Mouse (Mus musculus): ENCODE measurements around the gene Rhog. TPM values are rescaled to one million over a fixed set of nuclear protein-coding genes. Genes with fewer than 3 reads are reported as not detected.
A peak's percentile ranks its signal among the peaks of the same experiment; 100 is the strongest.

Rhog gene
- total and polyA plus RNA-seq, 2 experiments from 2014 or later: 17.0 to 22.1 TPM

DNA sequence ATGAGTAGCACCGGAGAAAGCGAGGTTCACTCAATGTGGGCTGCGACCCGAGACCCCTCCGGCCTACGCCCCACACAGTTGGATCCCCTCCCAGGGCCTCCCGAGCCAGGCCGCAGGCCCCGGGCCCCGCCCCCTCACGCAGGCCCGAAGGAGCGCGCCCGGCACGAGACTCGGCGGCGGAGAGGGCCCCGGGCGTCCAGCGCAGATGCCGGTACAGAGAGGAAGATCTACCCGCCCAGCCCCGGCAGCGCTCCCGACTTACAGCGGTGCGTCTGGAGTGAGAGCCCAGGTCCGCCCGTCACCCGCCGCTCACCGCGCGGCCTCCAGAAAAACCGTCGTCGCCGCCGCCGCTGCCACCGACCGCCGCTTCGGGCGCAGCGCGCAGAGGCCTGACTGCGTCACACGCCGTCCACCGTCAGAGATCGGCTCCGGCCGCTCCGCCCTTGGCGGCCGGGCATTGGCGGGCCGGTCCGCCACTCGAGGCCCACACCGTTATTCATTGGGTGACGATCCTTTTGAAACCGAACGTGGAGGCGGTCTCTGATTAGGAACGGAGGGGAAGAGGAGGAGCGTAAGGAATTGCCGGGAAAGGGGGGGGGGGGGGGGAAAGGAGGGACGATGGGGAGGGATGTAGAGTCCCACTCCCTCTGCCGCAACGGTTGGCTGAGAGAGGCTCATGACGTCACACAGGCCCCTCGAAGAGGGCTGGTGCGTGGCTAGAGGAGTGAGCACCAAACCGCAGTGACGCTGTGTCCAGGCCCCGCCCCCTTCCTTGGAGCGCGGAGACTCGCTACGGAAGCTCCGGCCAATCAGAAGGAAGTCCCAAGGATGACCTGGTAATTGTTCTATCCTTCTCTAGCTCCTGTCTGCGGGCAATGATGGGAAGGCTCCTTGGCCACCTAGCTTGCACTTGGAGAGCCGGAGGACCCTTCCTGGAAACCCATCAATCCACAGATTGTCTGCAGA is 45.8 kb downstream of the Rhog start, which contains the start of the genes Nup98 and Pgap2:
TSS of gene Nup98 (minus strand) at position 421 of the 966 bp plus-strand sequence.
TSS of gene Pgap2 (plus strand) at position 453 of the 966 bp plus-strand sequence.
- H3K27ac ChIP-seq: peak within 1 kb of the TSS; percentile 93
- H3K9ac ChIP-seq (replicated peaks; ENCODE audit: low read length): peak within 1 kb of the TSS; percentile 79
- under 1% methylated on average over 72 of the region's 87 CpGs for WGBS
- peaks cover 3% of the 10 kb centered on the region; the same call in 1 of the 2 replicates for H3K4me1 ChIP-seq (ENCODE audit: insufficient read depth, low read length)
- H3K4me3 ChIP-seq (ENCODE audit: low read length): peak within 1 kb of the TSS; percentile 78
- DNase-seq (ENCODE audit: low spot score): peak; percentile 100
- H3K9me3 ChIP-seq (ENCODE audit: low read length): no peaks in the 10 kb centered on the region
- H3K4me2 ChIP-seq (ENCODE audit: low read depth, low read length): peak within 1 kb of the TSS; percentile 87
- H3K27me3 ChIP-seq (ENCODE audit: insufficient read depth, low read length): no peaks in the 10 kb centered on the region
- peak; percentile 99 for ATAC-seq
- peak; percentile 30; the same call in 1 of the 2 replicates for TF ChIP-seq CTCF (IDR thresholded peaks at IDR 0.05; ENCODE audit: low read depth)
- H3K36me3 ChIP-seq (ENCODE audit: insufficient read depth, low read length): no peaks in the 10 kb centered on the region

DNA sequence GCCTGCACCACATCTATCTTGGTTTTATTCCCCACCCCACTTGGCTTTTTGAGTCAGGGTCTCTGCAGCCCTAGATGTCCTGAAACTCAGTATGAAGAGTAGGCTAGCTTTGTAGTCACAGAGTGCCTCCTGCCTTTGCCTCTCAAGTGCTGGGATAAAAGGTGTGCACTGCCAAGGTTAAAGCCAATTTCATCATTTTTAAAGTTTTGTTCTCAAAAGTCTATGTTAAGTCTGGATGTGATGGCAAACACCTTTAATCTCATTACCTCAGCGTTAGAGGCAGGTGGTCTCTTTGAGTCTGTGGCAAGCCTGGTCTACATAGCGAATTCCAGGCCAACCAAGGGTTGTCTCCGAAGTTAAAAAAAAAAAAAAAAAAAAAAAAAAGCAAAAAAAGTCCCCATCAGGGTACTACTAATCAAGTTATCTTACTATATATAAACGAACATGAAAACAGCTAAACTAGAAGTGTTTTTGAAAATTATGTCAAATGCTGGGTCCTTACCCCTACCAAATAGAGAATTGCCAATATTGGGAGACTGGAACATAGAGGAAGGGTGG is 47.0 kb downstream of the Rhog start:
- peak overlapping the region; percentile 87 for H3K4me2 ChIP-seq (ENCODE audit: low read depth, low read length)
- H3K27me3 ChIP-seq (ENCODE audit: insufficient read depth, low read length): no peaks in the 10 kb centered on the region
- peaks cover 3% of the 10 kb centered on the region; the same call in 1 of the 2 replicates for H3K4me1 ChIP-seq (ENCODE audit: insufficient read depth, low read length)
- no peaks in the 10 kb centered on the region for H3K36me3 ChIP-seq (ENCODE audit: insufficient read depth, low read length)
- ATAC-seq: no peak
- no peak for TF ChIP-seq CTCF (IDR thresholded peaks at IDR 0.05; ENCODE audit: low read depth)
- peak overlapping the region; percentile 79 for H3K9ac ChIP-seq (replicated peaks; ENCODE audit: low read length)
- no peak for DNase-seq (ENCODE audit: low spot score)
- peak overlapping the region; percentile 78 for H3K4me3 ChIP-seq (ENCODE audit: low read length)
- no peaks in the 10 kb centered on the region for H3K9me3 ChIP-seq (ENCODE audit: low read length)
- no peak overlapping the region; the same call in 1 of the 2 replicates for H3K27ac ChIP-seq
- 59% methylated on average over 4 of the region's 4 CpGs for WGBS

DNA sequence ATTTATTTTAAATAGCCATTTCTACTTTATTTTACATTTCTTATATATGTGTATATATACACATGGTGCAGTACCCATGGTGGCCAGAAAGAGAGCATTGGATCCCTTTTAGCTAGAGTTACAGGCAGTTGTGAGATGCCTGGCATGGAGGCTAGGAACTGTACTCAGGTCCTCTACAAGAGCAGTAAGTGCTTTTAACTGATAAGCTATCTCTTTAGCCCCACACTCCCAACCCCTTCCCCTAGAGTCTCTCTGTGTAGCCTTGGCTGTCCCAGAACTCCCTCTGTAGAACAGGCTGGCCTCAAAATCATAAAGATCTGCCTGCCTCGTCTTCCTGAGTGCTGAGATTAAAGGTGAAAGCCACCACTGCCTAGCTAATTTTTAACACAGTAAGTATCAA is 50.2 kb downstream of the Rhog start:
- Histone ChIP-seq H3K9me3 (ENCODE audit: low read length) (no peaks in the 10 kb centered on the region), H3K27ac (no peak overlapping the region), H3K9ac (replicated peaks; ENCODE audit: low read length) (no peak overlapping the region), H3K4me2 (ENCODE audit: low read depth, low read length) (no peak overlapping the region), H3K4me3 (ENCODE audit: low read length) (no peak overlapping the region), H3K36me3 (ENCODE audit: insufficient read depth, low read length) (no peaks in the 10 kb centered on the region), H3K4me1 (ENCODE audit: insufficient read depth, low read length) (peaks cover 3% of the 10 kb centered on the region; the same call in 1 of the 2 replicates), H3K27me3 (ENCODE audit: insufficient read depth, low read length) (no peaks in the 10 kb centered on the region)
- WGBS: 97% methylated on average over 1 of the region's 1 CpGs
- DNase-seq (ENCODE audit: low spot score): no peak
- TF ChIP-seq CTCF (IDR thresholded peaks at IDR 0.05; ENCODE audit: low read depth): no peak; the same call in 1 of the 2 replicates
- no peak for ATAC-seq

DNA sequence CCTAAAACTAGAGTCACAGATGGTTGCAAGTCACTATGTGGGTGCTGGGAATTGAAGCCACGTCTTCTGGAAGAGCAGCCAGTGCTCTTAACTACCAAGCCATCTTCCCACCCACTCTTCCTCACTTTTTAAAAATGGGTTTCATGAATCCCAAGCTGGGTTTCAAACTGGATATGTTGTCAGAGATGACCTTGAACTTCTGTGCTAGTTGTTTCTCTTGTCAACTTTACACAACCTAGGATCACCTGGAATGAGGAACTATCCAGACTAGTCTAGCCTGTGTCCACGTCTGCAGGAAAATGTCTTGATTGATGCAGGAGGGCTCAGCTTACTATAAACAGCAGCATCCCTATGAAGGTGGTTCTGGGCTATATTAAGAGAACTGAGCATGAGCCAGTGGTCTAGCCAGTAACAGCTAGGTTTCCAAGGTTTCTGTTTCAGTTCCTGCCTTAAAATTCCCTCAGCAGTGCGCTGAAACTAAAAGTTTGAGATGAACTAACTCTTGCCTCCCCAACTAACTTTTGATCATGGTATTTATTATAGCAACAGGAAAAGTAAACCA is 51.5 kb downstream of the Rhog start:
- DNase-seq (ENCODE audit: low spot score): no peak

DNA sequence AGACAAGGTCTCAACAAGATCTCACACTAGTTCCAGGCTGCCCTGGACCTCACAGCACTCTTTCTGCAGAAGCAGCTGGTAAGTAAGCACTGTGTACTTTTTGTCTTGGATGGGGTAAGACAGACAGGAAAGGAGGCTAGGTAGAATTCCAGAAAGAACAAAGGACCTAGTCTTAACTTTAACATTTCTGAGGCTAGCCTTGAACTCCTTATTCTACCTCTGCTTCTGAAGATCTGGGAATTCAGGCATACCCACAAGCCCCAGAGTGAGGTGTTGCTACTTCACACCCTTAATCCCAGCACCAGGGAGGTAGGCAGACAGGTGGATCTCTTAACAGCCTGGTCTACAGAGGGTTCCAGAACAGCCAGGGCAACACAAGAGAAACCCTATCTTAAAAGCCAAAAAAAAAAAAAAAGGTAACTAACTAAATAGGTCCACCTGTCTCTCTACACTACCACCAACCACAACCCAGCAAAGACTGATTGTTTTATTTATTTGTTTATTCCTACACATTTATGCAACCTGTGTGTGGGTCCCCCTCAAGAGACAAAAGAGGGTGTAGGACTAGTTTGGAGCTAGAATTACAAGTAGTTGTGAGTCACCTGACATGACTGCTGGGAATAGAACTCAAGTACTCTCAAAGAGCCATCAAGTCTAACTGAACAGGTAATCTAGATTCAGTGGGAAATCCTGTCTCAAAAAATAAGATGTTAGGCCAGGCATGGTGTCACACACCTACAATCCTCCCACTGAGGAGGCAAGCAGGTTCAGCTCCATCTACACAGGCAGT is 54.7 kb downstream of the Rhog start:
- no peak for DNase-seq (ENCODE audit: low spot score)
- Histone ChIP-seq H3K27me3 (ENCODE audit: insufficient read depth, low read length) (no peaks in the 10 kb centered on the region), H3K4me3 (ENCODE audit: low read length) (no peak overlapping the region), H3K4me1 (ENCODE audit: insufficient read depth, low read length) (no peaks in the 10 kb centered on the region), H3K36me3 (ENCODE audit: insufficient read depth, low read length) (no peaks in the 10 kb centered on the region), H3K9ac (replicated peaks; ENCODE audit: low read length) (no peak overlapping the region), H3K9me3 (ENCODE audit: low read length) (no peaks in the 10 kb centered on the region), H3K27ac (no peak overlapping the region), H3K4me2 (ENCODE audit: low read depth, low read length) (no peak overlapping the region)
- TF ChIP-seq CTCF (IDR thresholded peaks at IDR 0.05; ENCODE audit: low read depth): no peak
- no peak for ATAC-seq

More for the DNA sequence above, 51.5 kb downstream of the Rhog start:
- TF ChIP-seq CTCF (IDR thresholded peaks at IDR 0.05; ENCODE audit: low read depth): no peak
- Histone ChIP-seq H3K27me3 (ENCODE audit: insufficient read depth, low read length) (no peaks in the 10 kb centered on the region), H3K4me3 (ENCODE audit: low read length) (no peak overlapping the region), H3K36me3 (ENCODE audit: insufficient read depth, low read length) (no peaks in the 10 kb centered on the region), H3K4me2 (ENCODE audit: low read depth, low read length) (no peak overlapping the region), H3K9me3 (ENCODE audit: low read length) (no peaks in the 10 kb centered on the region), H3K4me1 (ENCODE audit: insufficient read depth, low read length) (peaks cover 3% of the 10 kb centered on the region; the same call in 1 of the 2 replicates), H3K27ac (no peak overlapping the region), H3K9ac (replicated peaks; ENCODE audit: low read length) (no peak overlapping the region)
- WGBS: 92% methylated on average over 3 of the region's 3 CpGs
- ATAC-seq: no peak

DNA sequence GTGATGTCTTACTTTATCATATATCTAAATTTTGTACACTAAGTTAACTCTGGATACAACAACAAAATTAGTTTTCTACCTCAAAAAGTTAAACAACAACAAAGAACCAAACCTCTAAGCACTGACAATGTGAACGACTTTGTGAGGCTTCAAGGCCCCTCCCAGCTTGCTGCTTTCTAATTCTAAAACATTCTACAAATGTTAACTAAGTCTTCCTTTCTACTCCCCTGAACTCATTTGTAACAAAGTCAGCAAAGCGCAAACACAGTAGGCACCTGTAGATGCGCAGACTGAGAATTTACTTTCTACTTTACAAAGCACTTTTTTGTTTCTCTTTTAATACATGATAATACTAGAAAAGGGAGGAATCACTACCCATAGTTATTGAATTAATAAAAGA is 55.3 kb downstream of the Rhog start:
- ATAC-seq: no peak
- Histone ChIP-seq H3K27me3 (ENCODE audit: insufficient read depth, low read length) (no peaks in the 10 kb centered on the region), H3K9ac (replicated peaks; ENCODE audit: low read length) (no peak overlapping the region), H3K4me2 (ENCODE audit: low read depth, low read length) (no peak overlapping the region), H3K36me3 (ENCODE audit: insufficient read depth, low read length) (no peaks in the 10 kb centered on the region), H3K4me1 (ENCODE audit: insufficient read depth, low read length) (no peaks in the 10 kb centered on the region), H3K27ac (no peak overlapping the region), H3K9me3 (ENCODE audit: low read length) (no peaks in the 10 kb centered on the region), H3K4me3 (ENCODE audit: low read length) (no peak overlapping the region)
- no peak for TF ChIP-seq CTCF (IDR thresholded peaks at IDR 0.05; ENCODE audit: low read depth)
- no peak for DNase-seq (ENCODE audit: low spot score)
- WGBS: 80% methylated on average over 3 of the region's 3 CpGs
